Mouse (Mus musculus): Measurements from ENCODE around the gene Tcirg1. TPM values are rescaled to one million over a fixed set of nuclear protein-coding genes. Genes with fewer than 3 reads are reported as not detected.

Gene Tcirg1
- polyA plus RNA-seq (2015; fragmentation: Nextera tagmentation; extraction: Ambion mirVana), result 28.1 and 29.7 TPM in 2 replicates

DNA sequence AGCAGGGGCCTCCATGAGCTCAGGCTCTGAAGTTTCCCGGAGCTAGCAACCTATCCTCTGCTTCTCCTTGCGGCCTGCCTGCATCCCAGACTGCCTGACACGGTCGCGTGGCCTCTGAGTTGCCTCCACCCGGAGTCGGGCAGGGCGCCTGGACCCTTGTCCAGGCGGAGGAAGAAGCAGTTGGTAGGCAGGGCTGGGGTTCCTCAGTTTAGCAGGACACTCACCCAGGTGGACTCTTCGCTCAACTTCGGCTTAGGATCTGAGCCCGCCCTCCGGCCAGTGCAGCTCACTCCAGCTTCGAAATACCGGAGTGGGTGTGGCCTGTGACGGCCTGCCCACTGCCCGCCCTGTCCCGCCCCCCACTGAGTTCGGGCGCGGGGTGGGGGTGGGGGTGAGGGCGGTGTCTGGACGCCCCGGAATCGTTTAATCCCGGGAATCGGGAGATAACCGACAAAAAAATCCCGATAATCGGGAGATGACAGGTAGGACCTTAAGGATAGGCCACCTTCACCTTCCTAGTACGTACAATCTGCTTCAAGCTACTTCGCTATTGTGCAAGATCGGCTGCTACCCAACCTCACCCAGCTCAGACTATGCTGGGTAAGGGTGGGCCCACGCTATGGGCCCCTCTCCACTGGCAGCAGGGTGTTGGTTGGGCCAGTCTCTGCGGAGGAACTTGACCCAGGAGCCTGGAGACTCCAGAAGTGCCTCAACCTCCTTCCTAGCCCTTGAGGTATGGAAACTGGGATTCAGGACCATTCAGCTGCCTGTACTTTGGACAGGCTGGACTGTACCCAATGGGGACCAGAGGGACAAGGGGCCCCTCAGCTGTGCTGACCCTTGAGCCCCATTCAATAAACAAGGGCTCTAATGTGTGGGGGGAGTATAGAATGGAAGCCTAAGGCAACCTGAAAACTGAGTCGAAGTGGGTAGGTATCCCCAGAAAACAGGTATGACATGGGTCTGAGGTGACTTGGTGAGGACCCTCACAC, at the start of gene Tcirg1:
Tcirg1 (minus strand) TSS at position 339 of the 992 bp plus-strand sequence.
- H3K27me3 ChIP-seq (ENCODE audit: insufficient read depth, low read length), result no peaks in the 10 kb centered on the region
- no peaks in the 10 kb centered on the region for H3K9me3 ChIP-seq (ENCODE audit: low read length)
- WGBS (ENCODE audit: insufficient replicate concordance), result 3% methylated on average over 35 of the region's 36 CpGs
- H3K4me1 ChIP-seq (ENCODE audit: insufficient read depth), result peaks cover 40% of the 10 kb centered on the region
- DNase-seq (peak; percentile 86), ATAC-seq (peak; percentile 87)
- peak within 1 kb of the TSS; percentile 90 for H3K4me2 ChIP-seq (ENCODE audit: low read depth, low read length)
- H3K27ac ChIP-seq (ENCODE audit: low read depth), result peak within 1 kb of the TSS; percentile 91
- H3K36me3 ChIP-seq (replicated peaks; ENCODE audit: insufficient read depth, low read length), result peaks cover 38% of the 10 kb centered on the region
- peak within 1 kb of the TSS; percentile 84 for H3K9ac ChIP-seq (replicated peaks)
- TF ChIP-seq CTCF (IDR thresholded peaks at IDR 0.05; ENCODE audit: low read depth), result no peak
- TF ChIP-seq EP300 (IDR thresholded peaks at IDR 0.05; ENCODE audit: low read depth), result no peak
- H3K4me3 ChIP-seq (ENCODE audit: low read depth, low read length), result peak within 1 kb of the TSS; percentile 72

DNA sequence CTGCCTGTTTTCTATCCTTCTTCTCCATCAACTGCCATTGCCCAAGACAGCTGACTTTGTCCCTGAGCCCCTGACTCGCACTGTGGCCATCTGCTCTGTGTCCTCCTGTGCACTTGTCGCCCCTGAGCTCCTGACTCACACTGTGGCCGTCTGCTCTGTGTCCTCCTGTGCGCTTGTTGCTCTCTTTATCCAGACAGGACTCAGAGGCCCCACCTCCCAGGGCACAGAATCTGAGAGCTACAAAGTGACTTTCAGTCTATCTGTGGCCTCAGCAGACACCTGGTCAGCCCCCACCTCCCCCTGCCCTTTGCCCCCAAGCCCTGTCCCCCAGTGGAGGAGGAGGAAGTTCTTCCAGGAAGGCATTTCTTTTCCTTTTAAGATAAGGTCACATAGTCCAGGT, 48.9 kb upstream of the Tcirg1 start:
- Histone ChIP-seq H3K4me1 (ENCODE audit: insufficient read depth) (no peaks in the 10 kb centered on the region), H3K36me3 (replicated peaks; ENCODE audit: insufficient read depth, low read length) (no peaks in the 10 kb centered on the region), H3K9ac (replicated peaks) (no peak overlapping the region), H3K27ac (ENCODE audit: low read depth) (no peak overlapping the region), H3K9me3 (ENCODE audit: low read length) (no peaks in the 10 kb centered on the region), H3K4me2 (ENCODE audit: low read depth, low read length) (no peak overlapping the region), H3K27me3 (ENCODE audit: insufficient read depth, low read length) (no peaks in the 10 kb centered on the region), H3K4me3 (ENCODE audit: low read depth, low read length) (no peak overlapping the region)
- DNase-seq (no peak), ATAC-seq (no peak)
- 51% methylated on average over 4 of the region's 4 CpGs for WGBS (ENCODE audit: insufficient replicate concordance)
- TF ChIP-seq CTCF (IDR thresholded peaks at IDR 0.05; ENCODE audit: low read depth) (no peak), EP300 (IDR thresholded peaks at IDR 0.05; ENCODE audit: low read depth) (no peak)

DNA sequence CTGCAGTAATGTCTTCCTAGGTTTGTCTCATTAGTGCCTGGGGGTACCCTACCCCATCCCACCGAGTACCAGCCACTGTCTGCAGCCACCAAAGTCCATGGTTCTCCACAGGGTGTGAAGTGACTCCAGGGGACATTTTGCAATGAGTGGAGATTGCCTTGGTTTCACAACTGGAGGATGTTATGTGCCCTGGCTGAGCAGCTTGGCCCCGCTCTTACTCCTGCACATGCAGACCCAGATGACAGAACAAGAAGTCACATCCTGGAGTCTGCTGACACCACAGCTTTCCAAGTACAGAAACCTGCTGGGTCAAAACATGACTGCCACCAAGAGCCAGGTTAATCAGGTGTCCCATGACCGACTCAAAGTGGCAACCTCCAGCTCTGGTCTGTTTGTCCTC, 48.1 kb upstream of the Tcirg1 start:
- ATAC-seq, result 0 out of 2 replicates have a peak, but pooled peaks have one; percentile 29
- TF ChIP-seq CTCF (IDR thresholded peaks at IDR 0.05; ENCODE audit: low read depth) (no peak), EP300 (IDR thresholded peaks at IDR 0.05; ENCODE audit: low read depth) (no peak)

DNA sequence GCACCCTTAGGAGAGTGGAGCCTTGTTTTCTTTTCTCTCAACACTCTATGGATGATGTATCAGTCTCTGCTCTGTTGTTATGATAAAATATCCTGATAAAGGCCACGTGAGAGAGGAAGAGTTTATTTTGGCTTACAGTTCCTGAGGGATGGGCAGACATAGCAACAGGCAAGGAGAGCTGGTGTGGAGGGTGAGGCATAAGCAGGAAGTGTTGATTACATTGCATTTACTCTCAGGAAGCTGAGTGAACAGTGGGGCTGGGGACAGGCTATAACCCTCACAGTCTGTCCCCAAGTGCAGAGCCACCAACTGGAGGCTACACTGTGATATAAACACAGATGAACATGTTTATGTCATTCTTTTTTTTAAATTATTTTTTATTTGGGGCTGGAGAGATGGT, 45.2 kb upstream of the Tcirg1 start:
- Histone ChIP-seq H3K27ac (ENCODE audit: low read depth) (no peak overlapping the region; the same call in 1 of the 2 replicates), H3K4me2 (ENCODE audit: low read depth, low read length) (no peak overlapping the region), H3K27me3 (ENCODE audit: insufficient read depth, low read length) (no peaks in the 10 kb centered on the region), H3K9ac (replicated peaks) (no peak overlapping the region), H3K4me3 (ENCODE audit: low read depth, low read length) (no peak overlapping the region), H3K36me3 (replicated peaks; ENCODE audit: insufficient read depth, low read length) (peaks cover 21% of the 10 kb centered on the region), H3K4me1 (ENCODE audit: insufficient read depth) (no peaks in the 10 kb centered on the region), H3K9me3 (ENCODE audit: low read length) (no peaks in the 10 kb centered on the region)
- DNase-seq (no peak), ATAC-seq (no peak)
- TF ChIP-seq CTCF (IDR thresholded peaks at IDR 0.05; ENCODE audit: low read depth) (no peak), EP300 (IDR thresholded peaks at IDR 0.05; ENCODE audit: low read depth) (no peak)
- WGBS (ENCODE audit: insufficient replicate concordance), result 33% methylated on average over 1 of the region's 1 CpGs

More for the DNA sequence above, 48.1 kb upstream of the Tcirg1 start:
- 78% methylated on average over 3 of the region's 3 CpGs for WGBS (ENCODE audit: insufficient replicate concordance)
- H3K9ac ChIP-seq (replicated peaks), result no peak overlapping the region
- no peaks in the 10 kb centered on the region for H3K4me1 ChIP-seq (ENCODE audit: insufficient read depth)
- no peaks in the 10 kb centered on the region for H3K36me3 ChIP-seq (replicated peaks; ENCODE audit: insufficient read depth, low read length)
- no peak overlapping the region for H3K4me3 ChIP-seq (ENCODE audit: low read depth, low read length)
- no peak for DNase-seq
- H3K27ac ChIP-seq (ENCODE audit: low read depth), result no peak overlapping the region
- H3K9me3 ChIP-seq (ENCODE audit: low read length), result no peaks in the 10 kb centered on the region
- H3K27me3 ChIP-seq (ENCODE audit: insufficient read depth, low read length), result no peaks in the 10 kb centered on the region
- no peak overlapping the region for H3K4me2 ChIP-seq (ENCODE audit: low read depth, low read length)

DNA sequence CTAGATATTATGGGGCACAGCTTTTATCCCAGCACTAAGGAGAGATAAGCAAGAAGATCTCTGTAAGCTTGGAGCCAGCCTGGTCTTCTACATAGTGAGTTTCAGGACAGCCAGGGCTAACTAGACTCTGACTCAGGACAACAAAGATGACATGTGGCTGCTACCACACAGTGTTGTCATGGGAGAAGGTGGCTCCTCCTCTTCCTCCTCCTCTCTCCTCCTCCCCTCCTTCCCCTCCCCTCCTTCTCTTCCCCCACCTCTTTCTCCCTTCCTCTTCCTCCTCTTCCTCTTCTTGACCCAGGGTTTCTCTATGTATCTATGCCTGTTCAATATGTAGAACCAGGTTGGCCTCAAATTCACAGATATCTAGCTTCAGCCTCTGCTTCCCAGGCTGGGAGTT, 44.5 kb upstream of the Tcirg1 start:
- ATAC-seq (no peak), DNase-seq (no peak)
- TF ChIP-seq CTCF (IDR thresholded peaks at IDR 0.05; ENCODE audit: low read depth) (no peak), EP300 (IDR thresholded peaks at IDR 0.05; ENCODE audit: low read depth) (no peak)
- Histone ChIP-seq H3K9ac (replicated peaks) (no peak overlapping the region), H3K4me3 (ENCODE audit: low read depth, low read length) (no peak overlapping the region), H3K4me1 (ENCODE audit: insufficient read depth) (no peaks in the 10 kb centered on the region), H3K27me3 (ENCODE audit: insufficient read depth, low read length) (no peaks in the 10 kb centered on the region), H3K4me2 (ENCODE audit: low read depth, low read length) (no peak overlapping the region), H3K9me3 (ENCODE audit: low read length) (no peaks in the 10 kb centered on the region), H3K27ac (ENCODE audit: low read depth) (no peak overlapping the region; the same call in 1 of the 2 replicates), H3K36me3 (replicated peaks; ENCODE audit: insufficient read depth, low read length) (peaks cover 24% of the 10 kb centered on the region)

DNA sequence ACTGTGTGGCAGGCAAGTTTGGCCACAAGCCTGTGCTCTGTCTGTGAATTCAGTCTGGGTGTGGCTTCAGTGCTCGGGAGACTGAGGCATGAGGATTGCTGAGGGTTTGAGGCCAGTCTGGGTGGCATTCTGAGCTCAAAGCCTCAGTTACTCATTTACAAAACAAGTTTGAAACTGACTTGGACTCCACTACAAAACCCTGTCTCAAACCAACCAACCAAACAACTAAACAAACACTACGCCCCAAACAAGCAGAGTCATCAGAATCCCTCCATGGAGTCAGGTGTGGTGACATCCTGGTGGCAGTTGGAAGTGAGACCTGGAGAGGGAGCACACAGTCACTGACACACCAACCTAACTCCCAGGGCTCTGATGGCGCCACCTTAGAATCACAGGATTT, 43.4 kb upstream of the Tcirg1 start:
- Histone ChIP-seq H3K4me2 (ENCODE audit: low read depth, low read length) (no peak overlapping the region), H3K4me3 (ENCODE audit: low read depth, low read length) (no peak overlapping the region), H3K9ac (replicated peaks) (no peak overlapping the region), H3K27me3 (ENCODE audit: insufficient read depth, low read length) (no peaks in the 10 kb centered on the region), H3K27ac (ENCODE audit: low read depth) (no peak overlapping the region), H3K4me1 (ENCODE audit: insufficient read depth) (peaks cover 6% of the 10 kb centered on the region; the same call in 1 of the 2 replicates), H3K36me3 (replicated peaks; ENCODE audit: insufficient read depth, low read length) (peaks cover 27% of the 10 kb centered on the region), H3K9me3 (ENCODE audit: low read length) (no peaks in the 10 kb centered on the region)
- DNase-seq, result no peak
- peak; percentile 47; the same call in 1 of the 2 replicates for ATAC-seq
- WGBS (ENCODE audit: insufficient replicate concordance), result 73% methylated on average over 3 of the region's 3 CpGs
- TF ChIP-seq EP300 (IDR thresholded peaks at IDR 0.05; ENCODE audit: low read depth), result no peak
- no peak for TF ChIP-seq CTCF (IDR thresholded peaks at IDR 0.05; ENCODE audit: low read depth)
